27 mouse cellular contexts compared by ENCODE assay signal in the genomic region with DNA sequence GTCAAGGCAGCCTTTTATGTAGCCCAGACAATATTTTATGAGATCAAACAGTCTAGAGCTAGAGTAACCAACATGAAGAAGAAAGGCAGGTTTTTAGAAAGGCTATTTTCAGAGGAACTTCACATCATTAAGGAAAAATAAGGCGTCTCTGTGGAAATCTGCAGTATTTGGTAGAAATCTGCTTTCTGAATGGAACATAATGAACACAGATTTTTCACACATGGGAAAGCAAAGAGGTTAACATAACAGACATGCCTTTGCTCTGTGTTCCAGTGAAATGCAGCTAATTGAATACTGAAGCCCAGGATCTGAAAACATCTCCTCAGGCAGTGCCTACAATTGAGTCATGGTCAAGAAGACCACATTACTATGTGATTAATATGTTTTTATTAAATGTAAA.
"Had no signal": no experiment of that assay in that cellular context is flagged by ENCODE, and none has a peak within 500 bp of the region (broad histone marks: within the 10 kb centered on the region; RNA-seq: fewer than 3 reads in every experiment).

No protein-coding gene starts in this region.

- H3K4me2 ChIP-seq: heart, embryonic 11.5 days; heart, embryonic 13.5 days; heart, embryonic 15.5 days; hindbrain, embryonic 13.5 days; hindbrain, embryonic 15.5 days; kidney, embryonic 15.5 days; limb, embryonic 13.5 days; limb, embryonic 15.5 days; liver, embryonic 12.5 days had no signal

- ATAC-seq: hindbrain, postnatal 0 days; intestine, embryonic 16.5 days; liver, embryonic 12.5 days had no signal

- H3K9ac ChIP-seq: heart, embryonic 13.5 days; heart, embryonic 15.5 days; hindbrain, embryonic 13.5 days; hindbrain, embryonic 15.5 days; kidney, embryonic 15.5 days; limb, embryonic 13.5 days; limb, embryonic 15.5 days; liver, embryonic 12.5 days; liver, embryonic 14.5 days had no signal

- H3K27ac ChIP-seq: gastrocnemius, adult 2 months; heart, adult 2 months; heart, embryonic 13.5 days; heart, embryonic 15.5 days; hindbrain, embryonic 13.5 days; hindbrain, embryonic 15.5 days; hindbrain, postnatal 0 days; kidney, embryonic 15.5 days; kidney, postnatal 0 days; limb, embryonic 13.5 days; limb, embryonic 15.5 days; liver, embryonic 12.5 days; liver, embryonic 14.5 days had no signal

- H3K4me3 ChIP-seq: gastrocnemius, adult 2 months; heart, adult 2 months; heart, embryonic 13.5 days; heart, embryonic 15.5 days; hindbrain, embryonic 13.5 days; hindbrain, embryonic 15.5 days; kidney, embryonic 15.5 days; limb, embryonic 13.5 days; limb, embryonic 15.5 days; liver, embryonic 12.5 days had no signal

- DNase-seq: gastrocnemius, adult 2 months; gastrocnemius, postnatal 10 days; gastrocnemius, postnatal 25 days; heart, adult 2 months; heart, postnatal 14 days; heart, postnatal 36 days; kidney, adult 11 months; kidney, adult 2 months; kidney, adult 9 months; kidney, postnatal 14 days; kidney, postnatal 36 days; layer of hippocampus, adult 9-11 months; layer of hippocampus, postnatal 36 days; left cerebral cortex, postnatal 4 days had no signal

- H3K9me3 ChIP-seq: heart, embryonic 13.5 days; heart, embryonic 15.5 days; hindbrain, embryonic 13.5 days; hindbrain, embryonic 15.5 days; kidney, embryonic 15.5 days; limb, embryonic 13.5 days; limb, embryonic 15.5 days; liver, embryonic 12.5 days had no signal

- H3K36me3 ChIP-seq: heart, embryonic 13.5 days; heart, embryonic 15.5 days; hindbrain, embryonic 13.5 days; hindbrain, embryonic 15.5 days; kidney, embryonic 15.5 days; limb, embryonic 13.5 days; limb, embryonic 15.5 days; liver, embryonic 12.5 days had no signal

- H3K4me1 ChIP-seq: heart, embryonic 13.5 days; heart, embryonic 15.5 days; hindbrain, embryonic 15.5 days; kidney, embryonic 15.5 days; limb, embryonic 13.5 days; limb, embryonic 15.5 days; liver, embryonic 12.5 days had no signal

- H3K27me3 ChIP-seq: heart, embryonic 13.5 days; heart, embryonic 15.5 days; hindbrain, embryonic 13.5 days; hindbrain, embryonic 15.5 days; kidney, embryonic 15.5 days; limb, embryonic 13.5 days; limb, embryonic 15.5 days; liver, embryonic 12.5 days had no signal
